Mouse (Mus musculus): Measurements from ENCODE around the gene Hsph1. TPM values are rescaled to one million over a fixed set of nuclear protein-coding genes. Genes with fewer than 3 reads are reported as not detected.

Hsph1 gene
- polyA plus RNA-seq, 1 experiment: 99.0 TPM

DNA sequence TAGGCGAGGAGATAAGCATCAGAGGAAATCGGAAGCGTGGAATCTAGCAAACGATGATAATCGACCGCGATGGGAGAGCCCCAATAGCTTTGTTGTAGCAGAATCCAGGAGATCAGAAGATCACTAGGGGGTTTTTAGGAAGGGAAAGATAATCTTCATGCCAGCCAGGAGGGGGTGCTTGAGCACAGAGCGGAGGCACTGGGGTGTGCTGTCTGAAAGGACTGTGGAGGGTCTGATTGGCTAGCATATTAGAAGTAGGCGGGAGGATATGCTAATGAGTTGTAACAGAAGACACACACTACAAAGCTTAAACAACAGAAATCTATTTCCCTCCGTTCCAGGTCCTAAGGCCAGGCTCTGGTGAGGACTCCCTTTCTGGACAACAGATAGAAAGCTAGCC, 50.3 kb downstream of the Hsph1 start:
- TF ChIP-seq CTCF (IDR thresholded peaks at IDR 0.05; ENCODE audit: borderline replicate concordance, extremely low read depth, insufficient read depth, insufficient read length): no peak
- no peak for TF ChIP-seq POLR2A (IDR thresholded peaks at IDR 0.05; ENCODE audit: borderline replicate concordance, extremely low read depth, insufficient read depth, insufficient read length, poor library complexity, severe bottlenecking)

DNA sequence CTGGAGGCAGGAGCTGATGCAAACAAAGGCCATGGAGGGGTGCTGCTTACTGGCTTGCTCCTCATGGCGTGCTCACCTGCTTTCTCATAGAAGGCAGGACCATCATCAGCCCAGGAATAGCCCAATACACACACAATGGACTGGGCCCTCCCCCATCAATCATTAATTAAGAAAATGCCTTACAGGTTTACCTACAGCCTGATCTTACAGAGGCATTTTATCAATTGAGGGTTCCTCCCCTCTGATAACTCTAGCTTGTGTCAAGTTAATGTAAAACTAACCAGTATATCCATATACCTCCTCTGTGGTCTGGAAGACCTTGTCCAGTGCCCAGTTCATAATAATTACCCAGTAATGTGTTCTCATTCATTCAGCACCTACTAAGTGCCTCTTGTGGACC, 50.9 kb downstream of the Hsph1 start:
- no peak for DNase-seq (ENCODE audit: low read depth)
- TF ChIP-seq POLR2A (IDR thresholded peaks at IDR 0.05; ENCODE audit: borderline replicate concordance, extremely low read depth, insufficient read depth, insufficient read length, poor library complexity, severe bottlenecking) (no peak), CTCF (IDR thresholded peaks at IDR 0.05; ENCODE audit: borderline replicate concordance, extremely low read depth, insufficient read depth, insufficient read length) (no peak)

More for the DNA sequence above, 50.3 kb downstream of the Hsph1 start:
- DNase-seq (ENCODE audit: low read depth): peak; percentile 42

DNA sequence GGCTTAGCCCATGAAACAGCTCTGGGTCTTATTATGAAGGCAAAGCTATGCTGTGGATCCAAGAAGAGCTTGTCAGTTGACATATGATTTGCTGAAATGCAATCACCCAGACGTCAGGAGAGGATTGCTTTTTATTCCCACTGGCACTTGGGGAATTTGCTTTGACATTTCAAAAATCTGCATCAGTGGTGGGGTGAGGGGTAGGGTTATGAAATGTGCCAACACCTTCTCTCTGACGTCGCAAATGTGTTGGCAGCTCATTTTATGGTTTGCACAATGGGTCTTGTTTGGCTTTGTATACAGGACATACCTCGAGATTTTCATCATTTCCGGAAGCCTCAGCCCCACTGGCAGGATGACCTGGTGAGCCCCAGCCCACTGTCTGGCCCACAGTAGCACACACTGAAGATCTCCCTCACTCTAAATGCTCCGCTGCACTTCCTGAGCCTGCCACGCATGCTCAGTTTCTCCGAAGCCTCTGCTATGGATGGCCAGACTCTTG, 52.0 kb downstream of the Hsph1 start:
- peak; percentile 75 for DNase-seq (ENCODE audit: low read depth)
- no peak for TF ChIP-seq POLR2A (IDR thresholded peaks at IDR 0.05; ENCODE audit: borderline replicate concordance, extremely low read depth, insufficient read depth, insufficient read length, poor library complexity, severe bottlenecking)
- TF ChIP-seq CTCF (IDR thresholded peaks at IDR 0.05; ENCODE audit: borderline replicate concordance, extremely low read depth, insufficient read depth, insufficient read length): no peak

DNA sequence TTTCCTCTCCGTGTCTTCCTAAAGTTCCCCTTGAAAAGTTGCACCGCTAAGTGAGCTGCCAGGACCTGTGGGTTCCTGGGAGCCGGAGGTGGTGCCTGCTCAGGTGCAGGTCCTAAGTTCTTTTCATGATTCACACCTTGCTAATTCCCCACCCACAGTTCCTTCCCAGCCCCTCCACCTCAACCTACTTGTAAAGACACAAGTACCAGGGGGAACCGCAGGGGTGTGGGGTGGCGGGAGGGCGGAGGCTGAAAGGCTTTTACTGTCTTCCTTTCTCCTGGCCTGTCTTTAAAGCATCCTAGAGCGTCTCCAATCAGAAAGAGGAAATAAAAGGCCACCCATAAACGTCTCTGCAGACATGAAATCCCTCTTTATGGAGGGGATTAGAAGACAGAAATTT, 52.7 kb downstream of the Hsph1 start:
- no peak for DNase-seq (ENCODE audit: low read depth)
- TF ChIP-seq POLR2A (IDR thresholded peaks at IDR 0.05; ENCODE audit: borderline replicate concordance, extremely low read depth, insufficient read depth, insufficient read length, poor library complexity, severe bottlenecking) (no peak), CTCF (IDR thresholded peaks at IDR 0.05; ENCODE audit: borderline replicate concordance, extremely low read depth, insufficient read depth, insufficient read length) (no peak)

DNA sequence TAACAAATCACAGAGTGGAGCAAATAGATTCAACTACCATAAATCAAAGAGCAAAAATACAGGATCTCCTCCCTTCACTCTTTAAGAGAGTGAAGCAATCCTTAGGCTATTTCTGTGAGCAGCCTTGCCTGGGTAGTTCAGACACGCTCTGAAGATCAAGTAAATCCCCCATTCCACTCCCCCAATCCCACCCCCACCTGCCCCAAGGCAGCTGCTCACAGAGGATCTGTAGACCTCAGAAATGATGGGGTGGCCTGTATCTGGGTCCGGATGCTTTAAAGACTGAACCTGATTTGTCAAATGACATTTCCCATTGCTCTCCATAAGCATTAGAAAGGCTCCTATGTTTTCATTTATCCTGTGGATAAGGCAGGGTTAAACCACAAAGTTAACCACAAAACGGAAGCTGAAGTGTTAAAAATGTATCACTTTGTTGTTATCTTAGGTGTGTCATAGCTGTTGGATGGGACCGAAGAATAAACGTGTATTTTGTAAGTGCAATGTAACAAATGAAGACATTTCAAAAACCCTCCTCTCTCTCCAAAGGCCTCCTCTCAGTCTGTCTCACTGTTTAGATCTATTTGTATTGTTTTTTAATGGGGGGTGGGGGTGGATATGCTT, 53.4 kb downstream of the Hsph1 start:
- no peak for TF ChIP-seq CTCF (IDR thresholded peaks at IDR 0.05; ENCODE audit: borderline replicate concordance, extremely low read depth, insufficient read depth, insufficient read length)
- no peak for TF ChIP-seq POLR2A (IDR thresholded peaks at IDR 0.05; ENCODE audit: borderline replicate concordance, extremely low read depth, insufficient read depth, insufficient read length, poor library complexity, severe bottlenecking)
- DNase-seq (ENCODE audit: low read depth): no peak

DNA sequence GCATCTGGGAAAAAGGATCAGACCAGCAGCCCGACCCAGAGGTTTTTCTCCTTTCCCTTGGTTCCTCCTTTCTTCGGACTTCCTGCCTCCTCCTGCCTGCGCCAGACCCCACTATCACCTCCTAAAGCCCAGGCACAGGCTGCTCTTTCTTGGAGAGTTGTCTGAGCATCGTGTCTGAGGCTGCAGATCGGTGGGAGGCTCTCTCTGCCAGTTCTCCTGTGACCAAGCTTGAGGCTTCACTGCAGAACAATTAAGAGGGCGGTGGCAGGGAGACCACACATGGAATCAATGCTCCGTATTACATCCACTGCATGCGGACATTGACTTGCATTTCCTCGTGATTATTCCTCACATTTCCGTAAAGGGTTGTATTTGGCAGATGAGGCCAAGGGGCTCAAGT, 58.7 kb downstream of the Hsph1 start:
- peak; percentile 39 for DNase-seq (ENCODE audit: low read depth)
- TF ChIP-seq POLR2A (IDR thresholded peaks at IDR 0.05; ENCODE audit: borderline replicate concordance, extremely low read depth, insufficient read depth, insufficient read length, poor library complexity, severe bottlenecking) (no peak), CTCF (IDR thresholded peaks at IDR 0.05; ENCODE audit: borderline replicate concordance, extremely low read depth, insufficient read depth, insufficient read length) (no peak)

DNA sequence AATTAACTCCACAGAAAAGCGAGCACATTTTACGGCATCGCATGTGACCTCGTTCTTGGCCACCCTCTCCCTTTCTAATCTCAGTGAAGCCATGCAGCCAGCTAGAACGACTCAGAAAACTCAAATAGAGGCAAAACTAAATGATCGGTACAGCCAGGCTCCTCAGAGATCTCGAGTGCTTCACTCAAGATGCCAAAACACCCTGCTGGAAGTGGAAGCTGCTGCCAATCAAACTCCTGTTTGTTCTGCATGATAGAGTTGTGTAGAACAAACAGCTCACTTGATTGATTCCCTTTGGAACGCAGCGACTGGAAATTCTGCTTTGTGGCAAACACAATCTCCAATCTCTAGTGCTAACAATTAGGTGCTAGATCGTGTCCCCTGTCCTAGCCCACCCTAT, 59.2 kb downstream of the Hsph1 start:
- DNase-seq (ENCODE audit: low read depth): peak; percentile 81
- TF ChIP-seq POLR2A (IDR thresholded peaks at IDR 0.05; ENCODE audit: borderline replicate concordance, extremely low read depth, insufficient read depth, insufficient read length, poor library complexity, severe bottlenecking) (no peak), CTCF (IDR thresholded peaks at IDR 0.05; ENCODE audit: borderline replicate concordance, extremely low read depth, insufficient read depth, insufficient read length) (no peak)

DNA sequence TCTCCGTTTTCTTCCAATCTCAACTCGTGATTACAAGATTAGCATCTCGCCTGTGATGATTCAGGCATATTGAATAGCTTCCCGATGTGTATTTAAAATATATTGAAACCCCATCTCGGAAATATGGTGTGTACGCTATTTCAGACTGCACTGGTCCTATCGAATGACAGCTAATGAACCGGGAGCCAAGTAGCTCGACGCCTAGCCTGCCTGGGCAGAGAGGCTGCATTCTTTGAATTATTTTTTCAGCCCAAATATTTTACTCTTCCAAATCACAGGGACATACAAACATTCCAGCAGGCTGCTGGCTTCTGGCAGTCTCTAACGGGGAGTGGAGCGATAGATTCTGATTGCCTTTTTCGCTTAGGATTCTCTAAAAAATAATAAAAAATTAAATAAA, 67.2 kb downstream of the Hsph1 start:
- DNase-seq (ENCODE audit: low read depth): no peak
- no peak for TF ChIP-seq POLR2A (IDR thresholded peaks at IDR 0.05; ENCODE audit: borderline replicate concordance, extremely low read depth, insufficient read depth, insufficient read length, poor library complexity, severe bottlenecking)
- TF ChIP-seq CTCF (IDR thresholded peaks at IDR 0.05; ENCODE audit: borderline replicate concordance, extremely low read depth, insufficient read depth, insufficient read length): no peak

DNA sequence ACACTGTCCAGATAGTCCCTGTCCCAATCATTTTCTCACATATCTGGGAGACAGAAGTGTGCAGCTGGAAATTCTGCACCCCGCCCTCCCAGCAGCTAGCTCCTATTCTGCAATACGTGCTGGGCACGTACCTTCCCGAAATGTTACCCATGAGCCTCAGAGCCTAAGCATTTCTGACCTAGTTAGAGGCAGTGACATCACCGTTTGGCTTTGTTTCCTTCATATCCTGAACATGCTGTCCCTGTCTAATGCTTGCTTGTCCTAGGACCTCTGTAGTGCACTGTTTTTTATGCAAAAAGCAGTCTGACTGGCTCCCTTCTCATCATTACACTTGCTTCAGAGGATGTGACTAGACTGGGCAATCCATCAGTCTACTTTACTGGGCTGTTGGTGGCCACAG, 69.2 kb downstream of the Hsph1 start:
- TF ChIP-seq CTCF (IDR thresholded peaks at IDR 0.05; ENCODE audit: borderline replicate concordance, extremely low read depth, insufficient read depth, insufficient read length) (no peak), POLR2A (IDR thresholded peaks at IDR 0.05; ENCODE audit: borderline replicate concordance, extremely low read depth, insufficient read depth, insufficient read length, poor library complexity, severe bottlenecking) (no peak)
- DNase-seq (ENCODE audit: low read depth): peak; percentile 59

DNA sequence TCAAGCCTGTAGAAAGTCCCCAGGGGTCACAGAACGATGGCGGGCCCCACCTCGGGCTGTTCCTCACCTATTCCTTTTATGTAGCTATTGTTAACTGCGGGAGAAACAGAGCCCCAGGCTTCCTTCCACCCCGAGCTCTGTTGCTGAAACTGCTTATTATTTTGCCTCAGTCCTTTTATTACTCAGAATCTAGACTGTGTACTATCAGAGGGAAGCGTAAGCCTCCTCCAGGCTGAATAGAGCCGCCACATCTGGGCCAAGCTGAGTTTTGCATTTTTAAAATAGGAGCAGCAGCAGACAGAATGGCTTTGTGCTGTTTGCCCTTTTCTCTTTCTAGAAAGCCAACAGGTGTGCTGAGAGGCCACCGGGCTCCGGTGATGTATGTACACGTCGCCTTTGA, 70.2 kb downstream of the Hsph1 start:
- TF ChIP-seq POLR2A (IDR thresholded peaks at IDR 0.05; ENCODE audit: borderline replicate concordance, extremely low read depth, insufficient read depth, insufficient read length, poor library complexity, severe bottlenecking) (no peak), CTCF (IDR thresholded peaks at IDR 0.05; ENCODE audit: borderline replicate concordance, extremely low read depth, insufficient read depth, insufficient read length) (no peak)
- peak; percentile 51 for DNase-seq (ENCODE audit: low read depth)

Other genes with a start within 250 kb of the Hsph1 start
- 2.0 and 3.5 TPM in 2 replicates for gene Medag, start 224.6 kb downstream of the Hsph1 start, polyA plus RNA-seq (2012; rRNA removed)
- gene Tex26, start 196.7 kb downstream of the Hsph1 start, polyA plus RNA-seq (2012; rRNA removed): 1.4 TPM in 2 replicates
- gene Wdr95, start 107.7 kb downstream of the Hsph1 start, polyA plus RNA-seq (2012; rRNA removed): 0.37 and 0.42 TPM in 2 replicates
- gene B3glct, start 41.9 kb upstream of the Hsph1 start, polyA plus RNA-seq (2012; rRNA removed): 18.0 and 20.4 TPM in 2 replicates